8 mouse cellular contexts compared by ENCODE assay signal in genomic region chr19:5725767-5726515, GRCm38 (mm10). TPM values are rescaled to one million over a fixed set of nuclear protein-coding genes. Genes with fewer than 3 reads are reported as not detected.
A peak's percentile ranks its signal among the peaks of the same experiment; 100 is the strongest.
DNase-seq lines count a peak whose midpoint lies in the region; ATAC-seq and TF ChIP-seq lines count a peak whose summit lies in the region.

TSS of gene Ehbp1l1 (minus strand) at chr19:5726317.

- H3K9me3 ChIP-seq in E14TG2a.4 (ENCODE audit: low read length) = no peaks in the 10 kb centered on the region
- H3K9me3 ChIP-seq in forebrain, embryonic 16.5 days (ENCODE audit: control insufficient read depth, low read length) = no peaks in the 10 kb centered on the region
- no peaks in the 10 kb centered on the region for H3K9me3 ChIP-seq in hindbrain, embryonic 11.5 days (ENCODE audit: control insufficient read depth, low read length)
- no peaks in the 10 kb centered on the region for H3K9me3 ChIP-seq in stomach, embryonic 15.5 days

- no peak for ATAC-seq in forebrain, embryonic 16.5 days
- no peak for ATAC-seq in hindbrain, embryonic 11.5 days (ENCODE audit: low FRiP score)
- peak; percentile 25 for ATAC-seq in megakaryocyte, adult 5-6 weeks (ENCODE audit: poor library complexity, severe bottlenecking)
- ATAC-seq in stomach, embryonic 15.5 days (ENCODE audit: insufficient read depth, low FRiP score, low read depth) = peak; percentile 35; the same call in 1 of the 2 replicates

- DNase-seq in adrenal gland, adult 2 months = peak; percentile 88
- peak; percentile 56 for DNase-seq in hindbrain, embryonic 11.5 days (ENCODE audit: low spot score)
- peak in 1 of 2 experiments; percentile 85 for DNase-seq in left cerebral cortex, postnatal 10 days (ENCODE audit: extremely low spot score in 1 of 2, low spot score in 2 of 2)
- DNase-seq in cerebellum, postnatal 4 days (ENCODE audit: low spot score in 2 of 2) = no peak

- H3K36me3 ChIP-seq in E14TG2a.4 (ENCODE audit: insufficient read depth, low read length) = peaks cover 26% of the 10 kb centered on the region
- H3K36me3 ChIP-seq in forebrain, embryonic 16.5 days (ENCODE audit: control insufficient read depth, insufficient read depth) = peaks cover 12% of the 10 kb centered on the region
- peaks cover 8% of the 10 kb centered on the region; the same call in 1 of the 2 replicates for H3K36me3 ChIP-seq in hindbrain, embryonic 11.5 days (ENCODE audit: control insufficient read depth, insufficient read depth, low read length)
- H3K36me3 ChIP-seq in stomach, embryonic 15.5 days = peaks cover 18% of the 10 kb centered on the region

- peak within 1 kb of the TSS; percentile 100 for H3K4me2 ChIP-seq in forebrain, embryonic 16.5 days (ENCODE audit: low read length)
- peak within 1 kb of the TSS; percentile 63 for H3K4me2 ChIP-seq in hindbrain, embryonic 11.5 days (replicated peaks; ENCODE audit: low read depth, low read length)
- peak within 1 kb of the TSS; percentile 88 for H3K4me2 ChIP-seq in stomach, embryonic 15.5 days

- no peak for TF ChIP-seq CTCF in E14TG2a.4 (conservative IDR thresholded peaks at IDR 0.05; ENCODE audit: low read length)

- no peak within 1 kb of the TSS for H3K27ac ChIP-seq in forebrain, embryonic 16.5 days (ENCODE audit: low read length)
- 0 out of 2 replicates have a peak within 1 kb of the TSS, but pooled peaks have one; percentile 11 for H3K27ac ChIP-seq in hindbrain, embryonic 11.5 days (ENCODE audit: low read depth, low read length)
- peak within 1 kb of the TSS; percentile 81 for H3K27ac ChIP-seq in stomach, embryonic 15.5 days

- intact Hi-C loops in left cerebral cortex, postnatal 10 days (cut with DNase I) = loop anchor here (2.0 to 5.0 kb wide), 2 partner anchors 15 to 51 kb away; no protein-coding TSS in a partner anchor

- peak within 1 kb of the TSS; percentile 62 for H3K9ac ChIP-seq in forebrain, embryonic 16.5 days (replicated peaks; ENCODE audit: low read depth, low read length)
- H3K9ac ChIP-seq in hindbrain, embryonic 11.5 days (ENCODE audit: low read depth, low read length) = peak within 1 kb of the TSS; percentile 49
- H3K9ac ChIP-seq in stomach, embryonic 15.5 days = peak within 1 kb of the TSS; percentile 56; the same call in 1 of the 2 replicates

- WGBS in forebrain, embryonic 16.5 days = 13% methylated on average over 49 of the region's 49 CpGs
- 18% methylated on average over 38 of the region's 49 CpGs for WGBS in hindbrain, embryonic 11.5 days
- 6% methylated on average over 49 of the region's 49 CpGs for WGBS in stomach, embryonic 15.5 days

- H3K4me3 ChIP-seq in E14TG2a.4 (replicated peaks; ENCODE audit: low read length) = peak within 1 kb of the TSS; percentile 71
- peak within 1 kb of the TSS; percentile 86 for H3K4me3 ChIP-seq in forebrain, embryonic 16.5 days (replicated peaks; ENCODE audit: low read length)
- H3K4me3 ChIP-seq in hindbrain, embryonic 11.5 days (ENCODE audit: low read depth, low read length) = peak within 1 kb of the TSS; percentile 26
- peak within 1 kb of the TSS; percentile 89 for H3K4me3 ChIP-seq in stomach, embryonic 15.5 days (replicated peaks)

- H3K4me1 ChIP-seq in E14TG2a.4 (replicated peaks; ENCODE audit: low read depth, low read length) = peaks cover 70% of the 10 kb centered on the region
- peaks cover 53% of the 10 kb centered on the region for H3K4me1 ChIP-seq in forebrain, embryonic 16.5 days (replicated peaks; ENCODE audit: control insufficient read depth, insufficient read depth, low read length)
- H3K4me1 ChIP-seq in hindbrain, embryonic 11.5 days (replicated peaks; ENCODE audit: control insufficient read depth, insufficient read depth, low read length) = peaks cover 16% of the 10 kb centered on the region
- H3K4me1 ChIP-seq in stomach, embryonic 15.5 days = peaks cover 60% of the 10 kb centered on the region

- peaks cover 43% of the 10 kb centered on the region for H3K27me3 ChIP-seq in E14TG2a.4 (ENCODE audit: insufficient read depth, low read length)
- no peaks in the 10 kb centered on the region for H3K27me3 ChIP-seq in forebrain, embryonic 16.5 days (replicated peaks; ENCODE audit: control insufficient read depth, insufficient read depth, low read length)
- no peaks in the 10 kb centered on the region for H3K27me3 ChIP-seq in hindbrain, embryonic 11.5 days (ENCODE audit: control insufficient read depth, insufficient read depth, low read length)
- H3K27me3 ChIP-seq in stomach, embryonic 15.5 days (replicated peaks) = no peaks in the 10 kb centered on the region

RNA-seq across cellular contexts. Expression of gene Ehbp1l1, which starts in this region (rescaled TPM):
- 10 to 100 TPM; 30.3 to 31.6 TPM for total RNA-seq in adrenal gland, adult 2 months (2021)
- polyA plus RNA-seq in adrenal gland, adult 2 months (2012; rRNA removed) = 47.6 and 49.2 TPM in 2 replicates
- polyA plus RNA-seq in forebrain, embryonic 16.5 days (2015; fragmentation: Nextera tagmentation; extraction: Ambion mirVana) = 12.0 and 20.0 TPM in 2 replicates
- 4.4 and 6.2 TPM in 2 replicates for polyA plus RNA-seq in hindbrain, embryonic 11.5 days (2014; fragmentation: Nextera tagmentation; extraction: Ambion mirVana)
- 10 to 100 TPM; 50.4 to 52.0 TPM for total RNA-seq in left cerebral cortex, postnatal 10 days (2021)
- total RNA-seq in megakaryocyte, adult 5-6 weeks (2015) = 30.8 and 31.0 TPM in 2 replicates
- total RNA-seq in megakaryocyte, adult 5-6 weeks (2017) = 118 and 119 TPM in 2 replicates
- 45.0 and 50.0 TPM in 2 replicates for polyA plus RNA-seq in stomach, embryonic 15.5 days (2015; fragmentation: Nextera tagmentation; extraction: Ambion mirVana)

Comparison
In these comparisons a context has a peak if more than half of its experiments do, and no peak if none do; other contexts are left out.
1. H3K4me3 ChIP-seq: peak in every context shown above with its lines; median percentile 89 in stomach, embryonic 15.5 days; 86 in forebrain, embryonic 16.5 days; 71 in E14TG2a.4; 26 in hindbrain, embryonic 11.5 days.
2. DNase-seq: peak in adrenal gland, adult 2 months (single experiment) and hindbrain, embryonic 11.5 days (single experiment); none in cerebellum, postnatal 4 days (0 of 2).
3. ATAC-seq: peak in megakaryocyte, adult 5-6 weeks (single experiment) and stomach, embryonic 15.5 days (single experiment); none in forebrain, embryonic 16.5 days (single experiment) and hindbrain, embryonic 11.5 days (single experiment).
4. Peak in every context shown above with its lines, with median percentiles within 50 percentile points of each other: H3K4me2 ChIP-seq and H3K9ac ChIP-seq.